Mouse (Mus musculus) intestine, postnatal 0 days (tissue): ENCODE measurements around the gene Zkscan3. TPM values are rescaled to one million over a fixed set of nuclear protein-coding genes. Genes with fewer than 3 reads are reported as not detected.
A peak's percentile ranks its signal among the peaks of the same experiment; 100 is the strongest.

Experiments used
- ATAC-seq: fragments of 200-750 bp; cut with Nextera tagmentation; 2 replicates; pipeline ENCODE4 v1.8.0; 2017; ENCODE audit warnings: mild to moderate bottlenecking, moderate TSS enrichment, moderate library complexity
- H3K27ac ChIP-seq: fragments of 300-500 bp; sonication (generic); 2 replicates; pipeline ENCODE4 v1.5.1; 2014; ENCODE audit warnings: mild to moderate bottlenecking, low read depth, low read length, moderate library complexity
- H3K27me3 ChIP-seq: fragments of 300-500 bp; sonication (generic); replicated peaks from 2 replicates; pipeline ENCODE4 v1.6.1; 2014; ENCODE audit warnings: low read length, mixed read lengths; ENCODE audit not compliant: control insufficient read depth, insufficient read depth
- H3K36me3 ChIP-seq: fragments of 300-500 bp; sonication (generic); 2 replicates; pipeline ENCODE4 v1.6.1; 2014; ENCODE audit warnings: mild to moderate bottlenecking, moderate library complexity; ENCODE audit not compliant: control insufficient read depth, insufficient read depth
- H3K4me1 ChIP-seq: fragments of 300-500 bp; sonication (generic); replicated peaks from 2 replicates; pipeline ENCODE4 v1.6.1; 2014; ENCODE audit warnings: antibody characterized with exemption, low read length, mixed read lengths; ENCODE audit not compliant: control insufficient read depth, insufficient read depth
- H3K4me2 ChIP-seq: fragments of 300-500 bp; sonication (generic); replicated peaks from 2 replicates; pipeline ENCODE4 v1.6.1; 2014; ENCODE audit warnings: low read depth, mild to moderate bottlenecking, moderate library complexity
- H3K4me3 ChIP-seq: fragments of 300-500 bp; sonication (generic); 2 replicates; pipeline ENCODE4 v1.5.1; 2014; ENCODE audit warnings: low read depth, low read length
- H3K9ac ChIP-seq: fragments of 300-500 bp; sonication (generic); 2 replicates; pipeline ENCODE4 v1.6.1; 2014; ENCODE audit warnings: mild to moderate bottlenecking, low read depth, low read length
- H3K9me3 ChIP-seq: fragments of 300-500 bp; sonication (generic); 2 replicates; pipeline ENCODE4 v1.6.1; 2016; ENCODE audit warnings: mixed run types; ENCODE audit not compliant: control insufficient read depth
- CTCF ChIP-seq: sonication (generic); IDR thresholded peaks from 2 replicates; pipeline ENCODE4 v1.5.1; 2016; ENCODE audit warnings: low read depth, mild to moderate bottlenecking, control low read depth, antibody characterized with exemption, moderate library complexity
- WGBS: fragments of 180-500 bp; shearing (Covaris S2); extraction: QIAGEN DNeasy Blood & Tissue Kit; methylation state at CpG from one replicate; pipeline ENCODE4 v1.1.7; 2014; 5-methylcytosine and 5-hydroxymethylcytosine counted together
- microRNA counts: library from miRNA; unstranded; fragments of <30 nt; microRNA quantifications from one replicate; lab custom pipeline; 2016
- microRNA-seq: library from miRNA; unstranded; fragments of <30 nt; microRNA quantifications from one replicate; pipeline ENCODE4, GENCODE M21; 2016
- polyA plus RNA-seq: library from polyadenylated mRNA; unstranded; fragments of >200 nt; fragmentation: Nextera tagmentation; extraction: Ambion mirVana; gene quantifications from 2 replicates; pipeline ENCODE4 v1.2.1, GENCODE M21; 2015

Zkscan3 gene
- polyA plus RNA-seq, 1 experiment from 2014 or later = 37.1 TPM

DNA sequence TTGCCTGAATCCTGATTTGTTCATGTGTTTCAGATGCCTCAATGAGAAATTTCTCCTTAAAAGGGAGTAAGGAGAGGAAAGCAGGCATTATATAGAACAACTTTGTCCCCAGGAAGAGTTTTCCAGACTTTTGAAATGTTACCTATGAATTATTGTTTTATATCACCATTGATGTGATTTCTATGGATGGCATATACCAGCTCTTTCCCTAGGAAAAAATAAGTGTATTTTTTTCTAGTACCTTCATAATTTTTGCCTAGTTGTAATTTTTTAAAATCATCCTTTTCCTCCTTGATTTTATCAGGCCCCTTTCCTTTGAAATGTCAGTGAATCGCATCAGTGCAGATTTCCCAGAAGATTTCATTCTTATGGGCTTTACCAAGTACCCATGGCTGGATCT, 55.9 kb downstream of the Zkscan3 start, which contains the start of gene Olfr1367:
Gene Olfr1367 (plus strand): TSS at position 301 of the 400 bp plus-strand sequence.
- no peak for TF ChIP-seq CTCF
- H3K9ac ChIP-seq = no peak within 1 kb of the TSS
- no peaks in the 10 kb centered on the region for H3K4me1 ChIP-seq
- no peaks in the 10 kb centered on the region for H3K27me3 ChIP-seq
- H3K9me3 ChIP-seq = no peaks in the 10 kb centered on the region
- ATAC-seq = no peak
- no peaks in the 10 kb centered on the region for H3K36me3 ChIP-seq
- no peak within 1 kb of the TSS for H3K4me3 ChIP-seq
- WGBS = 78% methylated on average over 1 of the region's 1 CpGs
- no peak within 1 kb of the TSS for H3K27ac ChIP-seq
- no peak within 1 kb of the TSS for H3K4me2 ChIP-seq

MicroRNAs encoded within 50 kb of the gene (microRNA counts, 519-probe panel; counts per million panel counts)
- microRNA mmu-miR-1896 (lab: Ali Mortazavi, UCI) = 3,802 counts per million, percentile 52 among the panel's probes with 10 or more counts

Small RNA genes within 50 kb of the gene (microRNA-seq; reads per million reads assigned to microRNA genes)
- gene Mir1896 (not detected), gene Mir6942 (not detected)

Other genes with a start within 250 kb of the Zkscan3 start
- gene Trim27, start 223.3 kb downstream of the Zkscan3 start, polyA plus RNA-seq = 51.1 and 53.2 TPM in 2 replicates
- not detected in 2 replicates for gene Gpx5, start 110.0 kb downstream of the Zkscan3 start, polyA plus RNA-seq
- not detected in 2 replicates for gene Gpx6, start 90.6 kb downstream of the Zkscan3 start, polyA plus RNA-seq
- gene Olfr1367, start 55.8 kb downstream of the Zkscan3 start, polyA plus RNA-seq = not detected in 2 replicates
- gene Zscan12, start 39.9 kb downstream of the Zkscan3 start, polyA plus RNA-seq = 3.5 and 3.9 TPM in 2 replicates
- 0.47 and 0.60 TPM in 2 replicates for gene Pgbd1, start 38.3 kb upstream of the Zkscan3 start, polyA plus RNA-seq
- gene Zscan26, start 51.0 kb upstream of the Zkscan3 start, polyA plus RNA-seq = 11.4 and 14.7 TPM in 2 replicates
- 2.1 and 2.7 TPM in 2 replicates for gene Nkapl, start 65.8 kb upstream of the Zkscan3 start, polyA plus RNA-seq
- gene Zkscan4, start 76.2 kb upstream of the Zkscan3 start, polyA plus RNA-seq = 1.4 and 2.3 TPM in 2 replicates
- not detected in 2 replicates for gene Gm10065, start 76.7 kb upstream of the Zkscan3 start, polyA plus RNA-seq
- gene AK157302, start 92.5 kb upstream of the Zkscan3 start, polyA plus RNA-seq = 0.12 and 0.30 TPM in 2 replicates
- 14.1 and 19.3 TPM in 2 replicates for gene Gm11273, start 98.7 kb upstream of the Zkscan3 start, polyA plus RNA-seq
- 1.6 and 2.0 TPM in 2 replicates for gene Zkscan8, start 128.4 kb upstream of the Zkscan3 start, polyA plus RNA-seq
- 0.14 TPM in 1 of 2 replicates, not detected in the other for gene Olfr1366, start 140.1 kb upstream of the Zkscan3 start, polyA plus RNA-seq
- not detected in 2 replicates for gene Olfr1535, start 157.1 kb upstream of the Zkscan3 start, polyA plus RNA-seq
- gene Olfr1364, start 179.0 kb upstream of the Zkscan3 start, polyA plus RNA-seq = not detected in 2 replicates
- gene Olfr1362, start 211.3 kb upstream of the Zkscan3 start, polyA plus RNA-seq = not detected in 2 replicates
- gene Olfr11, start 239.8 kb upstream of the Zkscan3 start, polyA plus RNA-seq = 0.04 TPM in 1 of 2 replicates, not detected in the other